Mouse (Mus musculus) cortical plate, adult 2 months (tissue): ENCODE measurements around the gene Prtg.

Source experiments
- CTCF ChIP-seq: fragments of 200-500 bp; IDR thresholded peaks from 2 replicates; pipeline ENCODE4 v1.5.1; 2011; ENCODE audit warnings: mild to moderate bottlenecking, control low read depth, low read length; ENCODE audit not compliant: insufficient read depth; ENCODE audit errors: extremely low read depth
- POLR2A ChIP-seq: fragments of 200-500 bp; IDR thresholded peaks from 2 replicates; pipeline ENCODE4 v1.6.1; 2011; ENCODE audit warnings: mild to moderate bottlenecking, low read length, control low read depth; ENCODE audit not compliant: insufficient read depth; ENCODE audit errors: extremely low read depth

DNA sequence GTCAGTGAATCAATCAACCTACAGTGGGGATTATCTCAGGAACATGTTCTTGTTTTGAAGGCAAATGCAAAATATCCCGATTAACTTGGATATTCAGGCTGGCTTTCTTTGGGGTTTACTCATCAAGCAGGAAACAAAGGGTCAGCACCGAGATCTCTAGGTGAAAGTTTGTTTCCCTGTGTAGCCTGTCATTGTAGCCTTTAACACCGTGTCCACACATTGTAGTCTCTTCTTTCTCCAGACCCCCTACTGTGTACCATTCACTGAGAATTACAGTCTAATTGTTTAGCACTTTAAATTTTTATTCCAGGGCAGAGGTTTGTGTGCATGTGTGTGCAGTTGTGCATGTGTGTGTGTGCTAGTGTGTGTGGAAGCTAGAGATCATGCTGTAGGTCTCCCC, 19.3 kb downstream of the Prtg start:
- no peak for TF ChIP-seq POLR2A
- TF ChIP-seq CTCF, result no peak
